Mouse (Mus musculus) G1E-ER4 (cell line): ENCODE results near the gene Lrrk1. TPM values are rescaled to one million over a fixed set of nuclear protein-coding genes. Genes with fewer than 3 reads are reported as not detected.

Experiments used
- GATA1 ChIP-seq: IDR thresholded peaks from one replicate; pipeline ENCODE4 v1.8.0; 2012; ENCODE audit warnings: low read length, inconsistent platforms
- polyA plus RNA-seq: library from polyadenylated mRNA; stranded (reverse); fragments of >175 nt; gene quantifications from 2 replicates; pipeline ENCODE4 v1.2.3, GENCODE M21; 2012

Gene Lrrk1
- polyA plus RNA-seq, 1 experiment: not detected

DNA sequence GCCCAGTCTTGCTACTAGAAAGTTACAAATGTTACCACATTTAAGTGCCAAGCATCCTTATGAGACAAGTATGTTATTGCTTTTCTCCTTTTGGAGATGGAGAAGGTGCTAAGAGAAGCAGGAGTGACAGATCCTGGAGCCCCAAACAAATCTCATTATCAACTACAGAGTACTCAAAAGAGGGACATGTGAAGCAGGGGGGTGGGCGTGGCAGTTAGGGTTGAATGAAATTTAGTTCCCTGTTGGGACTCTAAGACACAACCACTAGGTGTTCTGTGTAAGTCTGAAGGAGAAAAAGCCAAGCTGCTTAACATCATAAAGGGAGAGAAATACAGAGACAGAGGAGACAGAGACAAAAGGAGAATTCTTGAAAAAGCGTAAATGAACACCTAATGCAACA lies 60.6 kb downstream of the Lrrk1 start:
- TF ChIP-seq GATA1: no peak

DNA sequence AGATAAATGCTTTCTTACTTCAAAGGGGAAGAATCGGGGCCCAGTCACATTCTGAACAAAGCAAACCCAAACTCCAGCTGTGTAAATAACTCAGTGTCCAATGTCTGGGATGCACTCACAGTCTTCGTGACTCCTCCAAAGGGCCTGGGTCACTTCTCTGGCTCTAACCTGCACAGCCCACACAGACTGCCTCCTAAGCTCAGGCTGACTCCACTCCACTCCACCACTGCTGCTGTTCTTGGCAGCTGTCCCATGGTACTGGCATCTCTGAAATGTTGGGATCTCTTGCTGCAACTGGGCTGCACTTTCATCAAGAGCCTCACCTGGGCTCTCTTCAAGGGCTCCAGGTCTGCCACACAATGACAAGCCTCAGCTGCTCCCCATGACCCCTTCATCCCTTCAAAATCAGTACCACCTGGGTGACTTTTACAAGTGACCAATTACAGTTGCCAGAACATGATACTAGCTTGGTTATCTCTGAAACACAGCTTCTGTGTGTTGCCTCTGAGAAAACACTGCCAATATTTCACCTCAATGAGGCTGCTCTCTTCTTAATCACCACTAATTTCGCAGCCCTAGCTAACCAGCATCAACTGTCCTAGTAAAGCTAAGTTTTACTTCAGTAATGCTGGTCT lies 62.6 kb downstream of the Lrrk1 start:
- no peak for TF ChIP-seq GATA1

DNA sequence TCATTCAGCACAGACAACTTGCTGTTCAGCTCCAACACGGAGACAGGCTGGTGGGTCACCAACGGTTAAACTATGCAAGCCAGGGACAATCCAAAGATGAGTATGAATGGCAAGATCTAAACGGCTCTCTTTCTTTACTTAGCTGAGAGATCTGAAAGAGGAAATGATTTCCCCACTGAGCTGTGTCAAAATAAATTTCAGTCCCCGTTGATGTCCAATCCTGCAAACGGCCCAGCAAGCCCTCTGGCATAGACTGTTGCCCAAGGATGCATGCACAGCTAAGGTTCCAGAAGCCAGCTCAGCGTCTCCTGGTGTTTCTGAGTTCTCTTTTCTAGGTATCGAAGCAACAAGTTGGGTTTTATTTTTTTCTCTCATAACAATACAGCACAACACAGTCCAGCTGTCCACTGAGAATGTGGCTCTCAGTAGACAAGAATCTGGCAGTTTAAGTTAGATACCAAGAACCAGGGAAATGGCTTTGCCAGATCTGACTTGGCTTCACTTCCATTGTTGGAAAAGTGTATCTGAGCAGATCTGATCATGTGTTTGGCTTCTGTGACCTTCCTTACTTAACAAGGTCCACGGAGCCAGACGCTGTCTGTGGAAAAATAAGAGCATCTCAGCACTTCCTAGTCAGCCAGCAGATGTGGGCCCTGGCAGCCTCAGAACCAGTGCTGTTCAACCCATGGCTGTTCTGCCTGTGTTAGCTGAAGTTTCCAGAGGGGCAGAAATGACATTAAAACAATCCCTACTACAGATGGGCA lies 64.7 kb downstream of the Lrrk1 start:
- TF ChIP-seq GATA1: no peak

DNA sequence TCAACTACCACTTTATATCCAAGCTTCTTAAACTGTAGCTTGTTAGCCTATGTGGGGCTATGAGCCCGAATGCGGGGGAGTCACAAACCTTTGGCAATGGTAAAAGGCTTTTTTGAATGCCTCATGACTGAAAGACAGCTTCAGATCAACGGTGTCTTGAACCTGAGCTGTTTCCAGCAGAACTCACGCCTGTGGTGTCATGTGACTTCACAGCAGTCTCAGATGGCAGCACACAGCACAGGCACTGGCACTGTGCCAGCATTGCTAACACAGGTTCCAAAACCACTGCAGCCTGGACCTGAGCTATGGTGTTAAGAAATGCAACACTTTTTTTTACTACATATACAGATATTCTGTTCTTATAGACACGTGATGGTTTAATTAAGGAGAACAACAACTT lies 67.2 kb downstream of the Lrrk1 start:
- no peak for TF ChIP-seq GATA1

DNA sequence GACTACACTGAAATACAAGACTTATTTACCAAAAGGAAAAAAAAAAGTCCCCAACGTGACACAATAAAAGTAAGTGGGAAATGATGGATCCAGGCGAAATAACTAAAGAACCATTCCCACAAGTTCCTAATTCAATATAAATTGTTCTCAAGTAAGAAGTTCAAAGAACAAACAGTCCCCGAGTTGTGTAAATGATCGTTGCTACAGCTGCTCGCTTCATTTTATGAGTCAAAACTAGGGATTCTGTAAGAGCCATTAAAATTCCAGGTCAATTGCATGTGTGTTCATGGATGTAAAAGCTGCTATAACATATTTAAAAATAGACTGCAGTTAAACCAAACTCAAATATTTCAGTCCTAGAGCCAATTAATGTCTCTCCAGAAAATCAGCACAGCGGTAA lies 70.0 kb downstream of the Lrrk1 start:
- TF ChIP-seq GATA1: no peak

DNA sequence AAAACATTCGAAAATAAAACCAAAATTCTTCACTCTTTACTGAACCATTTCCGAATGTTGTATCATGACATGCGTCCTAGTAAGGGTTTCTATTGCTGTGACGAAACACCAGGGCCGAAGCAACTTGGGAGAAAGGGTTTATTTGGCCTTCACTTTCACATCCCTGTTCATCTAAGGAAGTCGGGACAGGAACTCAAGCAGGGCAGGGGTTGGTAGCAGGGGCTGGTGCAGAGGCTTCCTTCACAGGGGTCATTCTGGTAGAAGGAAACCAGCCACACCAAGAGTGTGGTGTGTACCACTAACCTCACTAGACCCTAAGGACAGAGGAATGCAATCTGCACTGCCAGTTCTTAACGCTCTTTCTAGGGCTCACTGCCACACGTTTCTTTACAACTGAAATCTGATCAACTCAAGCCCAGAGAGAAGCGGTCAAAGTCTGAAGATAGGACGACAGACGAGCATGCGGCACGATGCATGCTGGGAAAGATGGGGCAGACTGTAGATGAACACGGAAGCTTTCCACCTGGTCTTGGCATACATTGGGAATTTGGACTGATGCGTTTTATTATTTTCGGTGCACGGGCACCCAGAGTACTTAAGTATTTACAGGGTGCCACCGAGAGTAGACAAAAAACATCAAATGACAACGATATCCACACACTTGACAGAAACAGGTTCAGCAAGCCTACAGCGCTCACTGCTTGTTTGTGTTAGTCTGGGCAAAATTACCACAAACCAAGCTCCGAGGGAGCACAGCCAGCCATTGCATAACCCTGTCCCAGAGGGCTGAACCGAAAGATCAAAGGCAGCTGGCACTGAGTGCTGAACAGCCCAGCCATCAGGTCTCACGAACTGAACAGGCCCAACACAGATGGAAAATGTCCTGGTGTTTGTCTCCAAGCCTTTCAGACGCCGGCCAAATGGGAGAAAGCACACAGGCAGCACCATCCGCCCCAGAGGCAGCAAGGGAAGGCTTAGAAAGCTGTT lies 77.2 kb downstream of the Lrrk1 start:
- no peak for TF ChIP-seq GATA1

DNA sequence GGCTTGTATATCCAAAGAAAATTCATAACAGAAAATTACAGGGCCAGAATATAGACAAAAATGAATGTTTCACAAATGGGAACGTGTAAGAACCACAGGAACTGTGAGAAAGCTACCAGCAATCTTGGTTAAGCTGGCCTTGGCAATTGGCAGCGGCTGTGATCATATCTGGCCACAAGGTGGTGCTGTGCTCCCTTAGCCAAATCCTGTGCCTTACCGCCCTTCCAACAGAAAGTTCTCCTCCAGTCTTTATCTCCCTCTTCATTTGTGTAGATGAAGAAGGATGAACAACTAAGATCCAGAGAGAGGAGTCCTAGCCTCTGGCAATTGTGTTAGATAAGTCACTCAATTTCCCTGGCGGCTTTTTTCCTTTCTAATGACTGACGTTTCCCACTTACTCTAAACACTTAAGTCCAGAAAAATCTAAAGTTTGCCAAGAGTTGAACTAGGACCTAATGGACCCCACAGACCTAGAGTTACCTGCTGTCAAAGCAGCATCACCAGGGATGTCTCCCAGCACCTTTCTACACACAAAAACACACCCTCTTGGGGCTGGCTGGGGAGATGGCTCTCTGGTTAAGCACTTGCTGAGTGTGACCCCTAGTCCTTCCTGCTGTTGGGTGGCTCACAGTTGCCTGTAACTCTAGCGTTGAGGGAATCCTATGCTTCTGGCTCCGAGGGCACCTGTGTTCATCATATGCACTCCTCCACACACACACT lies 78.0 kb downstream of the Lrrk1 start:
- TF ChIP-seq GATA1: no peak

DNA sequence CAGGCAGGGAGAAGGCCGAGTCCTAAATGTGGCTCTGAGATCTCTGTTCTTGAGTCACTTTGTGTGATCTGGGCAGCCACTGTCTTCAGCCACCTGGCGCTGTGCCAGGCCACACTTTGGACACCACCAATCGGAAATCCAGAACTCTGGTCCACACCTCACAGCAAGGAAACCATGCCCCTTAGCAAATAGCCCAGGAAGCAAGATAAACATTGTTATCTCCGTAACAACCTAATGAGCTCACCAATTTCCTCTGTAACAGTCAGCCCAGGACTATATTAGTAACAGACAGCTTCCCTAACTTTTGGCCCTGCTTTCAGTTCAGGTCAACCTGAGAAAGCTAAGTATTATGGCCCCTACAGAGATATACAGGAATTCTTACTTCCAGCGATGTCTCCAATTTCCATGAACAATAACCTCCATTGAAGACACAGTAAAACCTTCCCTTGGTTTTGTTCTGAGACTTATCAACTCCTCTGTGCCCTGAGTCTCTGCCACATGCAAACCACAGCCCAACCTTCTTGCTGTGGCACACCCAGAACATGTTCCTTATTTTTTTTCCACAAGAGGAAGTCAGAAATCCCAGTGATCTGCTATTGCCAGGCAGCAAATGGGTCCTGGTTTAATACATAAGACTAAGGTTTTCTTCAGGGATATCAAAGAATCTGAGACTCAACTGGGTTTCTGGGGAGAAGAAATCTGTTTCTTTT lies 78.8 kb downstream of the Lrrk1 start:
- TF ChIP-seq GATA1: no peak

DNA sequence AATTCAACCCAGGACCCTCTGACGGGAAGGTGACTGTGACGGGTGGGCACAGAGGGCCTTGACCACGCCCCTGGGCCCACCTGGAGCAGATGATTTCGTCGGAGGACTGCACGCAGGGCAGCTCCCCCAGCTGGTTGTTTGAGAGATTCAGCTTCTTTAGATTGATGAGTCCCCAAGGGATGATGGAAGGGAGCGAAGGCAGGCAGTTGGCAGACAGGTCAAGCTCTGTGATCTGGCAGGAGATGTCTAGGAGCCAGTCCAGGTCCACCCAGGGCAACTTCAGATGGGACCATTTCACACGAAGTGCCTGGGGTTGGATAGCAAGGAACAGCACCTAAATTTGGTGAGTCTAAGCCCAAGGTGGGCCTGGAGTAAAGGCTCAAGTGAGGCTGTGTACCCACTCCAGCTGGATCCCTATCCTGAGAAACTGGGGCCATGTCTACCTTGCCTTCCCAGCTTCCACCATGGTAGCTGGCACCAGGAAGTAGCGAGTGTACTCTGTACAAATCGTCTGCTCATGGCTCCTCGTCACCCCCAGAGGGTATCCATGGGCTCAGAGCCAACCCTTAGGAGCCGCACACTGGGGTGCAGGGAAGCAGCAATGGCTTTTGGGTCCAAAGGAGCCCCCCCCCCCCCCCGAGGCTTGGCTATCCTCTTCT lies 79.4 kb downstream of the Lrrk1 start:
- no peak for TF ChIP-seq GATA1

DNA sequence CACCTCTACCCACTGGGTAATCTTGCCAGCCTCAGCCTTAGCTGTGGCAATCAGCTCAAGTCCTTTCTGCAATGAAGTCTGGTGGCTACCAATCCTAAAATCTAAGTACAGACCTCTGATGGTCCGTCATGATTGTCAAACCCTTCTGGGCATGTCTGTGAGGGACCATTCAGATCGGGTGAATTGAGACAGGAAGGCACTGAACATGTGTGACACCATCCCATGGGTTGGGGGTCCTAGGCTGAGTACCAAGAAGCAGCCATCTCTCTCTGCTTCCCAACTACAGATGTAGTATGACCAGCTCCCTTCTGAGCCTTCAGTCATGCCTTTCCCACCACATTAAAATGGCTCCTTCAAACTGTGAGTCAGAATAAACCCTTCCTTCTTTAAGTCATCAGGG lies 80.4 kb downstream of the Lrrk1 start:
- TF ChIP-seq GATA1: no peak

DNA sequence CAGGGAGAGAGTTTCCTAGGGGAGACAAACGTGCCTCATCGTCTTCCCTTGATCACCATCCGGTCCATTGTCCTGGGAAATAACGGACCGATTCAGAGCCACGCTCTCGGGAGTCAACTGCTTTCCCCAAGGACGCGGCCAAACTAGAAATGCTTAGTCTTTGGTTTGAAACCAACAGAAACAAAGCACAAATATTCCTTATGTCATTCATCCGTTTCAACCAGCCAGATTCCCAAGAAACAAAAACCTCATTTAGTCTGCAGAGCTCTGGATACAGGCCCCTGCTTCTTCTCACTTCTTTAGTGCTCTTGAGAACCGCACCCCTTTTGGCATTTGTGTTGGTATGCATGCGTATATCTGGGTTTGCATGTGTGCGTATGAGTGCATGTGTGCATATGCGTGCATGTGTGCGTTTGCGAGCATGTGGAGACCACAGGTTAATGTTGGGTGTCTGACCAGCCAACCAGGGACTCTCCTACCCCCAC lies 82.4 kb downstream of the Lrrk1 start:
- TF ChIP-seq GATA1: no peak

DNA sequence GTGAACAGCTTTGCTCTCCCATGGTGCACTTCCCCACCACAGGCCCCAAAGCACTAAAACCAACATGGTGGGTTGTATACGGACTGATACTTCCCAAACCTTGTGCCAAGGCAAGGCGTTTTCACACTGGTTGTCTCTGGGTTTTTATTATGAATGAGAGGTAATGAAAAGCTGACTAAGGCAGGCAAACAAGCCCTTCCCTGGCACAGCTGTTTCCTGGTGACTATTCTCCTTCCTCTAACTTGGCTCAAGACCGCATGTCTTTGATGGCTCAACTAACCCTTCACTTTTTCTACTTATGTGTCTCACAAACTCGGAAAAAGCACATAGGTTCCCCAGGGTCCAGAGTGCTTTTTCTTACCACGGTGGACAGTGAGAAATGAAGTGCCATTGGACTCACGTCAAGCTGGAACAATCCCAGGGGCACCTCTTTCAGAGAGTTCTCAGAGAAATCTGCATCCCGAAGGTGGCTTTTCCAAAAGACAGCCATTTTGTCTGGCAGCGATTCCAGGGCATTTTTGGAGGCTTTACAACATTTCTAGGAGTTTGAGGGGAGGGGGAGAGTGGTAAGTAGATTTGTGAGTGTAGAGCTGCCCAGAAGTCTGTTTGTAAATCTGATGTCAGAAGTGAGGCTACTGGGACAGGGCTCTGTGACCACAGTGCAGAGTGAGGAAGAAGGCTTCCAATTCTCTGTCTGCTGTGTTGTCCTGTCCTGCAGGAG lies 83.0 kb downstream of the Lrrk1 start:
- TF ChIP-seq GATA1: no peak

DNA sequence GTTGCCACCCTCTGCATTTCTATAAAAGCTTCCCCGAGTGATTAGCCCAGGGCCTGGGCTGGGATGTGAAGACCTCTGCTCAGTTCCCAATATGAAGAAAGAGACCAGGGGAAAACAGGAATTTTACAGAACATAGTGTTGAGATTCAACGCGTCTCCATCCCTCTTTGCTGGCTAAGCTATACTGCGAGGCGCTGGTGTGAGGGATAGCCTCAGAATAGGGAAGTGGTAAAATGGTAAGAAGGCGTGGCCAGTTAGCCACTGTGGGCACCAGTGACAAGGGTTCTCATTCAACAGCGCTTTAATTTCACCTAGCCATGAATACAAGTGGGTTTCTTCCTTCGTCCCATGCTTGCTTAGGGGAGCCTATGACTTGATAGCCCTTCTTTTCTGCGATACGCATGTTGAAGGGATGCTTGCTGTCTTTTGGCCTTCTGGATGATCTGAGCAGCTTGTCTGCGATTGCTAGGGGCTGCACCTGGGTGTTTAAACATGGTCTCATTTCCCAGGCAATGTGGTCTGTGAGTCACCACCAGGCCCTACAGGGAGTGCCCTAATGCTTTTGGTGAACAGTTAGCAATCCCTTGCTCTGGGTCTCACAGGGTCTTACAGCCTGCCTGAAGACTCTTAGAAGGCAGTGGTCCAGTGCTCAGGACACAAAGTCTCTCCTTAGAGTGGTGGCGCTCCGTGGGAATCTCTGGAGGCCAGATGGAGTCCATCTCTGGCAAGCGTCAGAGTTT lies 84.1 kb downstream of the Lrrk1 start:
- no peak for TF ChIP-seq GATA1
